Mouse (Mus musculus): ENCODE results near the gene Uhrf2.

The Uhrf2 gene

GRCm38 (mm10) chr19:30124999-30125669, 94.8 kb downstream of the Uhrf2 start:
- no peak for DNase-seq (ENCODE audit: low spot score in 2 of 2)

DNA sequence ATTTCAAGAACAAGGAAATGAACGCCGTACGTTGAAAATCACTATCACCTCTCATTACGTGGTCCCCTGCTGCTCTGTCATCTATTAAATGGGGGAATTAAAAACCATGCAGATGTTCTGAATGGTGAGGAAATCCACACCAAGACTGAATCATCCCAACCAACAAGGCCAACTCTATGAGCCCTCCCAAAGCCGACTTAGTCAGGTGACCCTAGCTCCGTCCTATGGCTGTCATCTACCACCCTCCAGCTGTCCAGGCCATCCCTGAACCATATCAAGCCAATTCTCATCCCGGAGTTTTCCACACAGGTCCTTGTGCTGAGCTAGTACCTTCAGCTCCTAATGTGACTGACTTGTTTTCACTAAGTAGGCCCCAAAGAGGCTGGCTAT, 95.4 kb downstream of the Uhrf2 start:
- DNase-seq (ENCODE audit: low spot score in 2 of 2): no peak

DNA sequence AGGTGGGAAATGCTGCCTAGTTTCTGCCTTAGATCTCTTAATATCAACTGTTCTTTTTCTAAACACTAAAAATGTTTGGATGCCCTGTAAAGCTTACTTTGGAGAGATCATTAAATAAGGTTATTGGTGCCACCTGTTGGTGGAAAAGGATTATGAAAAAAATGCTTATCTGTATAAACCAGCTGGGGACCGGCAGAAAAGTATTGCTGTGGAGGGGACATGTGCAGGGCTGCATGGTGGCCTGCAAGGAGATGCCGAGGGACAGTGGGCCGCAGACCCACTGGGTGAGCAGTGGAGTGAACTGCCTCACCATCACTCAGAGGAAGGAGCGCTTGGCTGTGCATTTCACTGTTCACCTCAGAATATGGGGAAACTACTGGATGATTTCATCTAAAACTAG, 97.9 kb downstream of the Uhrf2 start:
- no peak for DNase-seq (ENCODE audit: low spot score in 2 of 2)

DNA sequence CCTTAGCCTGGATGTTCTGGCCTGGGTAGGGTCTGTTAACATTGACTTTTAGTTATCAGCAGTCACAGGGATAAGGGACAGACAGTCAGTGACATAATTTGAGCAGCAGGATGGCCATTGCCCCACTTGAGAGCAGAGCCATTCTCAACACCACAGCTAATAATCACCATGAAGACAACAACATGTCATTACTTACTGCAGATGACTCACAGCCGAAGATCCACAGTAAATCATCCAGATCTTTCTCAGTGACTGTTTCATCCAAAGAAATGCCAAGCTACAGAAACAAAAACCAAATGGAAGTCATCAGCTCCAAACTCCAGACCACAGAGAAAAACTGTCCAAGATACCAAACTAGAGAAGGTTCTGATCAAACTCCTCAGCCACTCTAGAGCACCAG, 106.0 kb downstream of the Uhrf2 start:
- DNase-seq (ENCODE audit: low spot score in 2 of 2): no peak

Measured in spleen, postnatal 10 days (tissue).